Mouse (Mus musculus): ENCODE data around the gene Cpeb1. TPM values are rescaled to one million over a fixed set of nuclear protein-coding genes. Genes with fewer than 3 reads are reported as not detected.

Cpeb1 gene
- polyA plus RNA-seq, 1 experiment from 2014 or later: 0.83 TPM

GRCm38 (mm10) chr7:81464906-81465450 is 9.7 kb upstream of the Cpeb1 start:
- no peaks in the 10 kb centered on the region for H3K36me3 ChIP-seq
- no peak overlapping the region for H3K9ac ChIP-seq
- WGBS: 77% methylated on average over 9 of the region's 9 CpGs
- no peak overlapping the region for H3K4me2 ChIP-seq
- no peaks in the 10 kb centered on the region for H3K27me3 ChIP-seq (replicated peaks)
- H3K4me3 ChIP-seq (replicated peaks): no peak overlapping the region
- ATAC-seq (ENCODE audit: insufficient read depth, low FRiP score, low read depth): no peak
- H3K9me3 ChIP-seq: no peaks in the 10 kb centered on the region
- no peaks in the 10 kb centered on the region for H3K4me1 ChIP-seq
- no peak overlapping the region for H3K27ac ChIP-seq

DNA sequence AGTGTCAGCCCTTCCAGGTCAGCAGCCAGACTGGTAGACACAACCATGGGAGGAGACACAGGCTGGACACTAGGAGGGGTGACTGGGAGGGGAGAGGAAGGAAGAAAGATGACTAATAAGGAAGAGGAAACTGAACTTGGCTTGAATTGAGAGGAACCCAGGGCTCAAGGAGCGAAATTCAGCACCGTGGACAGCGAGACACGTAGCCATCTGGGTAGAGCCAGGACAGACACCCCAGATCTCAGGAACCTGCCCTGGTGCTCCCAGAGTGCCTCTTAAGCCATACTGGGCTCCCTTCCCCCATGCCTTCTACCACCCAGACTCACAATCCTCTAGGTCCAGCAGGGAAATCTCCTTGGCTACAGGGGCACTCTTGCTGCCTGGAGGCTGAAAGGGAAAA is 8.9 kb upstream of the Cpeb1 start:
- H3K9ac ChIP-seq: no peak overlapping the region
- no peaks in the 10 kb centered on the region for H3K9me3 ChIP-seq
- no peak overlapping the region for H3K4me2 ChIP-seq
- peaks cover 5% of the 10 kb centered on the region; the same call in 1 of the 2 replicates for H3K27me3 ChIP-seq (replicated peaks)
- H3K4me1 ChIP-seq: no peaks in the 10 kb centered on the region
- no peak overlapping the region for H3K27ac ChIP-seq
- WGBS: 6% methylated on average over 4 of the region's 4 CpGs
- no peak for ATAC-seq (ENCODE audit: insufficient read depth, low FRiP score, low read depth)
- no peak overlapping the region for H3K4me3 ChIP-seq (replicated peaks)
- H3K36me3 ChIP-seq: no peaks in the 10 kb centered on the region

DNA sequence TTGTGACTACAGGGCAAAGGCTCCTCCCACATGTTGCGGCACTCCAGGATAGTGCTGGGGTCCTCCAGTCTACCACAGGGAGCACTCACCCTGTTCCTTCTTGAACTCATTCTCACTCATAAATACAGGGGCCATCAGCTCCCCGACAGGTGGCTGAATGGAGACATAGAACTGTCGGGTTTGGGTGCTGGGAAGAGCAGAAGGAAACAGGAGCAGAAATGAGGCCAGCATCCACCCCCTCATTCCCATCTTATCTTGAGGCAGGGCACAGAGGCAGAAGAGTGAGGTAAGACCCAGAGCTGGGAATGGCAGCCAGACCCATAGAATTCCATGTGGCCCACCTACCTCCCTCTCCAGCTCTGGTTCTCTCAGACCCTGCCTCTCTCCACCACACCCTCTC is 7.5 kb upstream of the Cpeb1 start:
- H3K27ac ChIP-seq: no peak overlapping the region
- ATAC-seq (ENCODE audit: insufficient read depth, low FRiP score, low read depth): no peak
- WGBS: 79% methylated on average over 3 of the region's 3 CpGs

GRCm38 (mm10) chr7:81454331-81455039 is 780 bp downstream of the Cpeb1 start:
- peak; percentile 56; the same call in 1 of the 2 replicates for ATAC-seq (ENCODE audit: insufficient read depth, low FRiP score, low read depth)
- Histone ChIP-seq H3K27me3 (replicated peaks) (peaks cover 69% of the 10 kb centered on the region), H3K36me3 (no peaks in the 10 kb centered on the region), H3K4me2 (peak overlapping the region; percentile 93), H3K4me3 (replicated peaks) (peak overlapping the region; percentile 52), H3K4me1 (peaks cover 26% of the 10 kb centered on the region), H3K9me3 (no peaks in the 10 kb centered on the region), H3K9ac (no peak overlapping the region), H3K27ac (no peak overlapping the region)
- under 1% methylated on average over 76 of the region's 87 CpGs for whole genome bisulfite sequencing

More for the DNA sequence above, 7.5 kb upstream of the Cpeb1 start:
- Histone ChIP-seq H3K4me1 (no peaks in the 10 kb centered on the region), H3K4me3 (replicated peaks) (no peak overlapping the region), H3K9me3 (no peaks in the 10 kb centered on the region), H3K4me2 (no peak overlapping the region), H3K36me3 (no peaks in the 10 kb centered on the region), H3K27me3 (replicated peaks) (peaks cover 13% of the 10 kb centered on the region; the same call in 1 of the 2 replicates), H3K9ac (no peak overlapping the region)

DNA sequence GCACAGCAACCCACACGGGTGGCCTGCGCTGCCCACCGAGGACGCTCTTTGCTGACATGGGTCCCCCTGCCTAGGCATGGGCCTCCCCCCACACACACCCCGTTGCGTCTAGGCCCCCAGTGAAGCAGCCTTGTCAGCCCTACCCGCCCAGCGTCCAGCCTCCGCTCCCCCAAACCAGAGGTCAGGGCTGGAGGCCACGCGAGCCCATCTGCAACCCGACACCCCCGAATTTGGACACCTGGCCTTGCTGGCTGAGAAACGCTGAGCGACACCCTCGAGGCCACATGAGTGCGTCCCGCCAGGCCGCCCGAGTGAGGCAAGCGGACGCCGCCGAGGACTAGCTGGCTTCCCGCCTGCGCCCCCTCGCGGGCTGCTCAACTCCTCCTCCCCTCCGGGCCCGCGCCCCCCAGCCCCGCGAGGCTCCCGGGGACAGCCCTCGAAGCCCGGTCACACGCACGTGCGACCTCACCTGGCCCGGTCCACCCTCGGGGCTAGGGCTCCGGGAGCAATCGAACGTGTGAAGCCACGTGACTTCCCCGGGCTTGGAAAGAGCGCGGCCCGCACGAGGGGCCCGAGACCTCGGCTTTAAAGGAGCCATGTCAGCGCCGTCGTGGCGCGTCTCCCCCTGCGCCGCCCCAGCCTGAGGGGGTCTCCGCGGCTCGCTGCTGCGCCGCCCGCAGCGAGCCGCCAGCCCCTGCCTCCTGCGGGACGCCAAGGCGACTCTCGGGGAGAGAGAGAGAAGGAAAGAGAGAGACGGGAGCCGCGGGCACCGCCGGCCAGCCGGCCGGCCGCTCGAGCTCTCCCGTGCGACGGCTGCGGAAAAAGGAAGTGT is 1.6 kb downstream of the Cpeb1 start:
- Histone ChIP-seq H3K9ac (no peak overlapping the region), H3K4me2 (peak overlapping the region; percentile 93), H3K36me3 (no peaks in the 10 kb centered on the region), H3K9me3 (no peaks in the 10 kb centered on the region), H3K4me3 (replicated peaks) (peak overlapping the region; percentile 52), H3K27ac (no peak overlapping the region), H3K27me3 (replicated peaks) (peaks cover 62% of the 10 kb centered on the region), H3K4me1 (peaks cover 26% of the 10 kb centered on the region)
- 5% methylated on average over 81 of the region's 84 CpGs for WGBS
- ATAC-seq (ENCODE audit: insufficient read depth, low FRiP score, low read depth): no peak

DNA sequence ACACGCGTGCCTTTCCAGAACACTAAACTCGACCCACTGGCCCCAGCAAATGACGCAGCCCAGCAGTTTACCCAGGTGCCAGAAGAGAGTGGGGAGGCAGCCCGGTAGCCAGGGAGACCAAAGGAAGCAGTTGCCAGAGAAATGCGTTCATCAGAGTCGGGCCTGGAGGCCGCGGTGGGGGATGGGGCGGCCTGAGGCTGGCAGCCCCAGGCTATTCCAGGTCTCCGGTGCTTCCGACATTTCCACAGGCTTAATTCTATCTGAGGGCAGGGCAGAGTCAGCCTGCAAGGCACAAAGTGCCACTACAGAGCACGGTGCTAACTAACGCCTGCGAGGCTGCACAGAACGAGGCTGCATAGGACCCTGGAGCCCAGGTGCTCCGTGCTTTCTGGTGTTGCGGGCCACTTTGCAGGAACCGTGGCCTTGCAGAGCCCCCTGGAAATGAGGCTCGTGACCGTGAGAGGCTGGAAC is 2.3 kb downstream of the Cpeb1 start:
- Histone ChIP-seq H3K9me3 (no peaks in the 10 kb centered on the region), H3K4me3 (replicated peaks) (peak overlapping the region; percentile 52; the same call in 1 of the 2 replicates), H3K4me1 (peaks cover 26% of the 10 kb centered on the region), H3K27ac (no peak overlapping the region), H3K9ac (no peak overlapping the region), H3K4me2 (peak overlapping the region; percentile 93; the same call in 1 of the 2 replicates), H3K36me3 (no peaks in the 10 kb centered on the region), H3K27me3 (replicated peaks) (peaks cover 57% of the 10 kb centered on the region)
- ATAC-seq (ENCODE audit: insufficient read depth, low FRiP score, low read depth): no peak
- 4% methylated on average over 21 of the region's 21 CpGs for WGBS

DNA sequence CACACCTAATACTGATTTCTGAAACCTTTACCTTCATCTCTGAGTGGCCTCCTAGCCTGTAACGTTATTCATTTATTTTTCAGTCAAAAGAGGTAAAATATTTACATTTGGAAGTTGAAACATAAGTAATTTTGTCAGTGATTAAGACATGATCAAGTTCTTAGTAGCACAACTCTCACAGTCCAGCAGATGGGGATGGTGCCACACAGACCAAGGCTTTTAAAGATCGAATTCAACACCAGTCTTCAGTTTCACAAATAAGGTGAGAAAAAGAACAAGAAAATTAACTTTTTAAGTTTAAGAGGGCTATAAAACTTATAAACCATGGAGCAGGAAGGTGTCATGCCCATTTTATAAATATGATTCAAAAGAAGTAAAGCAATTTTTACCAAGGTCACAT is 56.3 kb downstream of the Cpeb1 start:
- no peaks in the 10 kb centered on the region for H3K36me3 ChIP-seq
- H3K4me1 ChIP-seq: no peaks in the 10 kb centered on the region
- H3K4me3 ChIP-seq (replicated peaks): no peak overlapping the region
- ATAC-seq (ENCODE audit: insufficient read depth, low FRiP score, low read depth): no peak
- H3K27me3 ChIP-seq (replicated peaks): peaks cover 4% of the 10 kb centered on the region; the same call in 1 of the 2 replicates
- H3K9me3 ChIP-seq: no peaks in the 10 kb centered on the region
- 47% methylated on average over 2 of the region's 2 CpGs for WGBS
- no peak overlapping the region for H3K9ac ChIP-seq
- H3K27ac ChIP-seq: no peak overlapping the region
- H3K4me2 ChIP-seq: no peak overlapping the region

GRCm38 (mm10) chr7:81379363-81379762 is 75.9 kb downstream of the Cpeb1 start:
- Histone ChIP-seq H3K4me3 (replicated peaks) (no peak overlapping the region), H3K36me3 (no peaks in the 10 kb centered on the region), H3K27ac (no peak overlapping the region), H3K9ac (no peak overlapping the region), H3K4me2 (no peak overlapping the region), H3K4me1 (no peaks in the 10 kb centered on the region), H3K27me3 (replicated peaks) (no peaks in the 10 kb centered on the region), H3K9me3 (no peaks in the 10 kb centered on the region)
- no peak for ATAC-seq (ENCODE audit: insufficient read depth, low FRiP score, low read depth)
- 64% methylated on average over 1 of the region's 1 CpGs for WGBS

DNA sequence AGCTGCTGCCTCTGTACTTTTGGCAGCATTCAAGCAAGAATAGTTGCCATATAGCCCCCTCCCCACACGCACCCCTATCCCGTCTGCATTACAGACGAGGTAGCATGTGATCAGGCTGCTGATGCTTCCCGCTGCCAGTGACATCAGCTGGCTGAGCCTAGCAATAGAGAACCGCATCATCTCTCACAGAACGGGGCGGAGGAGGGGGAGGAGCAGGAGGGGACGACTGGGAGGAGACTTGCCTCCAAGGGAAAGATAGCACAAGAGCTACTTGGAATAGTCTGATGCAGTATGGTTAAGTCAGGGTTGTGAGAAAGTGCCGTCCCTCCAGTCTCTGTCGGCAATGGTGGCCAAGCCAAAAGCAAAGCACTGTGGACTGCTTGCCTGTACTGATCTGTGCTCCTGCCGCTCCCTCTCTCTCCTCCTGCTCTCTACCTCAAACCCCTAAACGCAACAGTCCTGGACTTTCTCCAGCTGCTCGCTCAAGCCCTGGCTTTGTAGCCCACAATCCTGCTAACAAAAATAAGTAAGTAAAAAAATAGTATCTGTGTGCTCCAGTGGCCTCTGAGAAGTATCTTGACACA is 82.8 kb downstream of the Cpeb1 start:
- H3K4me2 ChIP-seq: peak overlapping the region; percentile 37

GRCm38 (mm10) chr7:81371811-81372210 is 83.5 kb downstream of the Cpeb1 start:
- Histone ChIP-seq H3K4me2 (no peak overlapping the region; the same call in 1 of the 2 replicates), H3K27ac (no peak overlapping the region), H3K27me3 (replicated peaks) (0 out of 2 replicates have a peak, but pooled peaks cover 6% of the 10 kb centered on the region), H3K9me3 (no peaks in the 10 kb centered on the region), H3K4me3 (replicated peaks) (no peak overlapping the region), H3K9ac (no peak overlapping the region), H3K36me3 (no peaks in the 10 kb centered on the region), H3K4me1 (peaks cover 6% of the 10 kb centered on the region; the same call in 1 of the 2 replicates)
- WGBS: 25% methylated on average over 5 of the region's 5 CpGs
- no peak for ATAC-seq (ENCODE audit: insufficient read depth, low FRiP score, low read depth)

More for the DNA sequence above, 82.8 kb downstream of the Cpeb1 start:
- H3K9me3 ChIP-seq: no peaks in the 10 kb centered on the region
- peaks cover 6% of the 10 kb centered on the region; the same call in 1 of the 2 replicates for H3K4me1 ChIP-seq
- 6% methylated on average over 13 of the region's 13 CpGs for WGBS
- H3K36me3 ChIP-seq: no peaks in the 10 kb centered on the region
- H3K27me3 ChIP-seq (replicated peaks): 0 out of 2 replicates have a peak, but pooled peaks cover 6% of the 10 kb centered on the region
- no peak overlapping the region for H3K27ac ChIP-seq
- H3K9ac ChIP-seq: no peak overlapping the region
- no peak overlapping the region for H3K4me3 ChIP-seq (replicated peaks)
- ATAC-seq (ENCODE audit: insufficient read depth, low FRiP score, low read depth): no peak; the same call in 1 of the 2 replicates

- Histone ChIP-seq H3K9ac (no peak overlapping the region), H3K4me3 (replicated peaks) (no peak overlapping the region), H3K27ac (no peak overlapping the region), H3K9me3 (no peaks in the 10 kb centered on the region), H3K4me2 (no peak overlapping the region), H3K4me1 (peaks cover 6% of the 10 kb centered on the region; the same call in 1 of the 2 replicates), H3K36me3 (no peaks in the 10 kb centered on the region), H3K27me3 (replicated peaks) (0 out of 2 replicates have a peak, but pooled peaks cover 6% of the 10 kb centered on the region)
- no peak for ATAC-seq (ENCODE audit: insufficient read depth, low FRiP score, low read depth)
- 56% methylated on average over 3 of the region's 3 CpGs for WGBS
These were observed 85.5 kb downstream of the Cpeb1 start for GRCm38 (mm10) chr7:81369724-81370123.

All from stomach, embryonic 15.5 days (tissue).